Mouse (Mus musculus) limb, embryonic 11.5 days (tissue): ENCODE results near the gene Gm10964. TPM values are rescaled to one million over a fixed set of nuclear protein-coding genes. Genes with fewer than 3 reads are reported as not detected.
A peak's percentile ranks its signal among the peaks of the same experiment; 100 is the strongest.
"Not testable (repeated sequence)": the region's sequence is repeated elsewhere in the genome, so short reads cannot be mapped to it uniquely, and the experiment has no call there.

Experiments used
- ATAC-seq: fragments of 200-750 bp; cut with Nextera tagmentation; 2 replicates; pipeline ENCODE4 v1.8.0; 2017; ENCODE audit warnings: low read depth; ENCODE audit not compliant: insufficient number of reproducible peaks, low FRiP score, low TSS enrichment
- DNase-seq: peaks from one replicate; pipeline ENCODE4 v3.0.0-alpha.2; 2015; ENCODE audit warnings: low spot score
- H3K27ac ChIP-seq: fragments of 300-500 bp; sonication (generic); replicated peaks from 2 replicates; pipeline ENCODE4 v1.5.1; 2014; ENCODE audit warnings: low read depth, mild to moderate bottlenecking, low read length
- H3K27me3 ChIP-seq: fragments of 300-500 bp; sonication (generic); 2 replicates; pipeline ENCODE4 v1.6.1; 2014; ENCODE audit warnings: mild to moderate bottlenecking, low read length, mixed read lengths; ENCODE audit not compliant: control insufficient read depth, insufficient read depth
- H3K36me3 ChIP-seq: fragments of 300-500 bp; sonication (generic); 2 replicates; pipeline ENCODE4 v1.6.1; 2014; ENCODE audit warnings: mild to moderate bottlenecking, low read length, moderate library complexity, mixed read lengths; ENCODE audit not compliant: control insufficient read depth, insufficient read depth
- H3K4me1 ChIP-seq: fragments of 300-500 bp; sonication (generic); 2 replicates; pipeline ENCODE4 v1.6.1; 2014; ENCODE audit warnings: low read length, mixed read lengths; ENCODE audit not compliant: control insufficient read depth, insufficient read depth
- H3K4me2 ChIP-seq: fragments of 300-500 bp; sonication (generic); 2 replicates; pipeline ENCODE4 v1.6.1; 2014; ENCODE audit warnings: low read depth, mild to moderate bottlenecking, moderate library complexity; ENCODE audit not compliant: severe bottlenecking
- H3K4me3 ChIP-seq: fragments of 300-500 bp; sonication (generic); 2 replicates; pipeline ENCODE4 v1.5.1; 2014; ENCODE audit warnings: low read depth, low read length
- H3K9ac ChIP-seq: fragments of 300-500 bp; sonication (generic); 2 replicates; pipeline ENCODE4 v1.6.1; 2014; ENCODE audit warnings: mild to moderate bottlenecking, low read length
- H3K9me3 ChIP-seq: fragments of 300-500 bp; sonication (generic); 2 replicates; pipeline ENCODE4 v1.6.1; 2016; ENCODE audit warnings: low read length; ENCODE audit not compliant: control insufficient read depth
- WGBS: fragments of 180-500 bp; shearing (Covaris S2); extraction: QIAGEN DNeasy Blood & Tissue Kit; methylation state at CpG from one replicate; pipeline ENCODE4 v1.1.7; 2014; 5-methylcytosine and 5-hydroxymethylcytosine counted together
- polyA plus RNA-seq: library from polyadenylated mRNA; unstranded; fragments of >200 nt; fragmentation: Nextera tagmentation; extraction: Ambion mirVana; gene quantifications from 2 replicates; pipeline ENCODE4 v1.2.1, GENCODE M21; 2014

Gene Gm10964
- polyA plus RNA-seq, 1 experiment from 2014 or later = not detected

DNA sequence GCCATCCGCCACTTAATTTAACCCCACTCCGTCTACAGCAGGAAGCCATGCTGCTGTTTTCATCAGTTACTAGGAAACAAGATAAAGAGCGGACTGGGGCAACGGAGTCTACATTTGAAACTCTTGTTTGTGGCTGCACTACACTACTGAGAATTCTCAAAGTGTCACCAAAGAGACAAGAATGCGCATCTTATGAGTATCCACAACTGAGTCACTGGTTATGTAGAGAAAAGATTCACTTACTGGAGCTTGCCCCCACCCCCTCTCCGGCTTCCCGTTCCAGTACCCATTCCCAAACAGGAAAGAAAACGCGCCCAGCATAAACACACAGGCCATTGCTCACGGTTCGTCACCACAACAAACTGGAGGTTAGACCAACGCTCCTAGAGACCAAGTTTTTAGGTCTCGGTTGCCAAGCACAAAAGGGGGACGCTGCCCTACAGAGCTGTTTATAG, 50.8 kb downstream of the Gm10964 start:
- H3K4me1 ChIP-seq = 0 out of 2 replicates have a peak, but pooled peaks cover 2% of the 10 kb centered on the region
- no peak for ATAC-seq
- H3K27ac ChIP-seq = 0 out of 2 replicates have a peak overlapping the region, but pooled peaks have one; percentile 22
- H3K9me3 ChIP-seq = no peaks in the 10 kb centered on the region
- H3K27me3 ChIP-seq = no peaks in the 10 kb centered on the region
- WGBS = 3% methylated on average over 14 of the region's 14 CpGs
- no peaks in the 10 kb centered on the region for H3K36me3 ChIP-seq
- DNase-seq = peak; percentile 36
- H3K4me3 ChIP-seq = peak overlapping the region; percentile 74
- peak overlapping the region; percentile 81 for H3K9ac ChIP-seq
- H3K4me2 ChIP-seq = peak overlapping the region; percentile 73

DNA sequence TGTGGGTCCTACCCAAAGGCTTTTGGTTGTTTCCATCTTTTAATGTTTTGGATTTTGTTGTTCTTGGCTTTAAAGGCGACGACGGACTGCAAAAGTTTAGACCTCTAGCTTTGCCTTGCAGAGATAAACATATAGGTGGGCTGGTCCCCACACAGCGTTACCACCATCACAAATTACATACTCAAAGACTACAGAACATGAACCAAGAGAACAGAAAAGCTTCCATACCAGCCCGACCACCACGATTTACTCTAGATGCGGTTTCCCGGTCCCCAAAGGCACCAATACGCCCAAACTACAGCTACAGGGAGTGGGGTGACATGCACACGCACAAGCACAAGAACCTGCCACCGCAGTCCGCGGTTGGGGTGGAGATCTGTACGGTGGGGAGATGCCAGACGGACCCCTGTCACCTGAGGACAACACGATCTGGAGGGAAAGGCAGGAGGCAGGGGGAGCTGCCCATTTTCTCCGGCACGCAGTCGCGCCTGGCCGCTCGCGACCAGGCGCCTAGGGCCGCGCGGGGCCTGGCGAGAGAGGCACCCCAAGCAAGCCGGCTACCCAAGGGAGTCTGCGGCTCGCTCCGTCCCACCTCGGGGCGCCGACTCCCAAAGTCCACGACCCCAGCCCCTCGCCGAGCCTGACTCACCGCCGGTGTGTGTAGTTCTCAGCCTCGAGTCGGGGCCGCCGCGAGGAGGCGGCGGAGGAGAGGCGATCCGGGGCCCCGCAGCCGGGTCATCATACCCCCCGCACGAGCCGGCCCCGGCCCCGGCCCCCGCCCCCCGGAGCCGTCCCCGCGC, 51.4 kb downstream of the Gm10964 start:
- H3K4me2 ChIP-seq = peak overlapping the region; percentile 73
- DNase-seq (peak; percentile 69), ATAC-seq (peak; percentile 85)
- no peaks in the 10 kb centered on the region for H3K36me3 ChIP-seq
- H3K4me3 ChIP-seq = peak overlapping the region; percentile 74
- H3K27me3 ChIP-seq = no peaks in the 10 kb centered on the region
- H3K9ac ChIP-seq = peak overlapping the region; percentile 81
- WGBS = under 1% methylated on average over 53 of the region's 61 CpGs
- no peaks in the 10 kb centered on the region for H3K9me3 ChIP-seq
- H3K27ac ChIP-seq = 0 out of 2 replicates have a peak overlapping the region, but pooled peaks have one; percentile 22
- 0 out of 2 replicates have a peak, but pooled peaks cover 2% of the 10 kb centered on the region for H3K4me1 ChIP-seq

DNA sequence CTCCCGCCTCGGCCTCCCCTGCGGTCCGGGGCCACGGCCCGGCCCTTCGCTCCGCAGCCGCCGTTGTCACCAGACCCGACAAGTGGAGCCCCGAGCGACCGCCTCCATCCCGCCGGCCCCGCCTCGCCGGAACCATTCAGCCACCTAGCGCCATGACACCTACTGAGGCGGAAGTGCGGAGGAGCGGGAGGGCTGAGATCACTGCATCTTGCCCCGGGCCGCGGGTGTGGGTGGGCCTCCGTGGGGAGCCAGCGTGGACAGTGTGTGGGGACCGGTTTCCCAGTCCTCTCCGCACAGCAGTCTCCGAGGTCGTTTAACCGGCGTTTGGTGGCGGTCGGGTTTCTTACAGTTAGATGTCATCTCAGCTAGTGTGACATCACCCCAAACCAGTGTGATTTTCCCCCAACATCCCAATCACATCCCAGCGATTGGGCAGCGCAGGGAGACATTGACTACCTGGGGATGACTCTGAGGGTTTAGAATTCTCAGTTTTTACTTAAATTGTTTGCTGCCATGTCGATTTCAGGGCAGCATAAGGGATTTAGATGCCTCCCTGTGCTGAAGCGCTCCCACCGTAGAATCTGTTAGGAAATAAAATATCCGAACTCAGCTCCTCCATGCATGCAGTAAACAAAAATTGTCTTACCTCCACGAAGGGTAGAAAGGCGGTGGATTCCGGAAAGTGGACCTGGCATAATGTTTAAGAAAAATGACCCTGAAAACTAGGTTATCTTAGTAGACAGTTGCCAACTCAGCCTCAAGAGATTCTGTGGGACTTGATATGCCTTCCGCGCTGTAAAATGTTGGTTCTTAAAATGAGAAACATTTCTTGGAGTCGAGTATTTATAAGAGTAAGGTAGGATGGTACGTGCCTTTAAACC, 52.3 kb downstream of the Gm10964 start, which contains the start of gene Hipk1:
TSS of gene Hipk1 (minus strand) at position 334 of the 881 bp plus-strand sequence.
- Histone ChIP-seq H3K4me2 (peak within 1 kb of the TSS; percentile 73), H3K9ac (peak within 1 kb of the TSS; percentile 81), H3K4me3 (peak within 1 kb of the TSS; percentile 74), H3K27me3 (no peaks in the 10 kb centered on the region), H3K27ac (0 out of 2 replicates have a peak within 1 kb of the TSS, but pooled peaks have one; percentile 22), H3K9me3 (no peaks in the 10 kb centered on the region), H3K36me3 (no peaks in the 10 kb centered on the region), H3K4me1 (0 out of 2 replicates have a peak, but pooled peaks cover 2% of the 10 kb centered on the region)
- ATAC-seq (peak; percentile 89), DNase-seq (peak; percentile 94)
- WGBS = 10% methylated on average over 47 of the region's 49 CpGs

DNA sequence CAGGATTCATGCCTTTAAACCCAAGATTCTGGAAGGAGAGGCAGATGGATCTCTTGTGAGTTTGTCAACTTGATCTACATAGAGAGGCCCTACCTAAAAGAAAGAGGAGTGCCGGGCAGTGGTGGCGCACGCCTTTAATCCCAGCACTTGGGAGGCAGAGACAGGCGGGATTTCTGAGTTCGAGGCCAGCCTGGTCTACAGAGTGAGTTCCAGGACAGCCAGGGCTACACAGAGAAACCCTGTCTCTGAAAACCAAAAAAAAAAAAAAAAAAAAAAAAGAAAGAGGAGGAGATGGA, 52.9 kb downstream of the Gm10964 start:
- not testable (repeated sequence) for H3K27me3 ChIP-seq, H3K36me3 ChIP-seq, H3K27ac ChIP-seq, H3K4me2 ChIP-seq, DNase-seq, H3K9me3 ChIP-seq, H3K4me1 ChIP-seq, H3K9ac ChIP-seq, ATAC-seq
- WGBS = 79% methylated on average over 5 of the region's 5 CpGs
- H3K4me3 ChIP-seq = peak overlapping the region; percentile 74

DNA sequence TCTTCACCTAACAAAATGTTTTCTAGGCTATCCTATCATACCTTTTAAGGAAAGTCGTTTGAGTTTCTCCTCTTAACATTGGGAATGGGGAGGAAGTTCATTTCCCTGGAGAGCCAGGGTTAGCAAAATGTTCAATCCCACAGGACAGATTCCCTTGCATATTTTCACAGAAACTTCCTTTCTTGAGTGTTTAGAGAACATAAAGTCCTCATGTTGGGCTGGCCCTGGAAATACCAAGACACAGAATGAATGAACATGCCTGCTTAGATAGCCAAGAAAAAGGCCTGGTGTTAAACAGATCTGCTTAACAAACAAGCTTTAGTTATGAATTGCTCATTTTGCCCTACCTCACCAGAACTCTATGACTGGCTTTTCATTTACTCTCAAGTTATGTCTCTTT, 53.4 kb downstream of the Gm10964 start:
- no peak for ATAC-seq
- Histone ChIP-seq H3K4me1 (0 out of 2 replicates have a peak, but pooled peaks cover 2% of the 10 kb centered on the region), H3K4me3 (no peak overlapping the region), H3K4me2 (no peak overlapping the region), H3K36me3 (no peaks in the 10 kb centered on the region), H3K9ac (no peak overlapping the region), H3K27ac (no peak overlapping the region), H3K9me3 (no peaks in the 10 kb centered on the region), H3K27me3 (no peaks in the 10 kb centered on the region)
- 74% methylated on average over 1 of the region's 1 CpGs for WGBS
- no peak for DNase-seq

Other genes with a start within 250 kb of the Gm10964 start
- gene Syt6, start 164.1 kb upstream of the Gm10964 start, polyA plus RNA-seq = 0.21 and 0.31 TPM in 2 replicates
- gene Atg4a-ps, start 93.3 kb upstream of the Gm10964 start, polyA plus RNA-seq = 0.08 TPM in 1 of 2 replicates, not detected in the other
- gene Olfml3, start 1.4 kb upstream of the Gm10964 start, polyA plus RNA-seq = 26.8 and 27.7 TPM in 2 replicates
- gene Hipk1, start 52.2 kb downstream of the Gm10964 start, polyA plus RNA-seq = 13.0 and 13.4 TPM in 2 replicates
- 39.7 and 40.2 TPM in 2 replicates for gene Dclre1b, start 70.1 kb downstream of the Gm10964 start, polyA plus RNA-seq
- gene Ap4b1, start 70.2 kb downstream of the Gm10964 start, polyA plus RNA-seq = 22.8 and 25.5 TPM in 2 replicates
- gene Gm43064, start 70.2 kb downstream of the Gm10964 start, polyA plus RNA-seq = 0.08 TPM in 1 of 2 replicates, not detected in the other
- gene Bcl2l15, start 93.2 kb downstream of the Gm10964 start, polyA plus RNA-seq = 0.35 TPM in 1 of 2 replicates, not detected in the other
- gene Ptpn22, start 120.4 kb downstream of the Gm10964 start, polyA plus RNA-seq = 0.17 and 0.35 TPM in 2 replicates
- gene Rsbn1, start 174.8 kb downstream of the Gm10964 start, polyA plus RNA-seq = 19.8 and 19.9 TPM in 2 replicates
- gene Phtf1, start 228.7 kb downstream of the Gm10964 start, polyA plus RNA-seq = 42.2 and 46.1 TPM in 2 replicates